Mouse (Mus musculus) heart, postnatal 14 days (tissue): ENCODE measurements around the gene Nlgn1. TPM values are rescaled to one million over a fixed set of nuclear protein-coding genes. Genes with fewer than 3 reads are reported as not detected.

Experiments used
- DNase-seq, 2 experiments: peaks; one replicate each; pipeline ENCODE4 v3.0.0; 2021 to 2022
- intact Hi-C: fragments of 180-260 bp; cut with DNase I; formaldehyde crosslinking; loops from one replicate; pipeline ENCODE4 v1.15.1; 2025
- total RNA-seq, 2 experiments: library from RNA; stranded (reverse); gene quantifications; 2 replicates each; pipeline ENCODE4 v1.2.3; 2021

Gene Nlgn1
- total RNA-seq, 2 experiments from 2014 or later: 0.10 to 0.12 TPM

GRCm38 (mm10) chr3:26216231-26216630 is 116.0 kb downstream of the Nlgn1 start:
- no peak for DNase-seq
- intact Hi-C loops: no loop called here

- intact Hi-C loops: no loop called here
- DNase-seq: no peak
Observed at GRCm38 (mm10) chr3:26202702-26203101, 129.6 kb downstream of the Nlgn1 start.

GRCm38 (mm10) chr3:26201410-26201809 is 130.8 kb downstream of the Nlgn1 start:
- DNase-seq: no peak
- intact Hi-C loops: no loop called here

- no peak for DNase-seq
- intact Hi-C loops: no loop called here
Observed at GRCm38 (mm10) chr3:26194970-26195369, 137.3 kb downstream of the Nlgn1 start.

- no peak for DNase-seq
- intact Hi-C loops: no loop called here
Observed at GRCm38 (mm10) chr3:26181013-26181412, 151.2 kb downstream of the Nlgn1 start.

GRCm38 (mm10) chr3:26175371-26175770 is 156.9 kb downstream of the Nlgn1 start:
- DNase-seq: no peak
- intact Hi-C loops: no loop called here

- no peak for DNase-seq
- intact Hi-C loops: no loop called here
Observed at GRCm38 (mm10) chr3:26174257-26174656, 158.0 kb downstream of the Nlgn1 start.

GRCm38 (mm10) chr3:26173613-26174012 is 158.6 kb downstream of the Nlgn1 start:
- intact Hi-C loops: no loop called here

GRCm38 (mm10) chr3:26166711-26167110 is 165.5 kb downstream of the Nlgn1 start:
- intact Hi-C loops: no loop called here
- no peak for DNase-seq

More at GRCm38 (mm10) chr3:26173613-26174012, 158.6 kb downstream of the Nlgn1 start:
- no peak for DNase-seq

- DNase-seq: peak in 1 of 2 experiments; percentile 32
Observed at GRCm38 (mm10) chr3:26153782-26154181, 178.5 kb downstream of the Nlgn1 start.

GRCm38 (mm10) chr3:26153036-26153741 is 179.1 kb downstream of the Nlgn1 start:
- intact Hi-C loops: loop anchor here (10.0 kb wide), 1 partner anchor 498 kb away; no protein-coding TSS in a partner anchor
- DNase-seq: peak in 1 of 2 experiments; percentile 1

More at GRCm38 (mm10) chr3:26153782-26154181, 178.5 kb downstream of the Nlgn1 start:
- intact Hi-C loops: loop anchor here (10.0 kb wide), 1 partner anchor 499 kb away; no protein-coding TSS in a partner anchor

GRCm38 (mm10) chr3:26152510-26153035 is 179.7 kb downstream of the Nlgn1 start:
- DNase-seq: peak in 1 of 2 experiments; percentile 1
- intact Hi-C loops: loop anchor here (10.0 kb wide), 1 partner anchor 498 kb away; no protein-coding TSS in a partner anchor

GRCm38 (mm10) chr3:26151351-26152020 is 180.8 kb downstream of the Nlgn1 start:
- DNase-seq: no peak
- intact Hi-C loops: loop anchor here (10.0 kb wide), 1 partner anchor 497 kb away; no protein-coding TSS in a partner anchor

GRCm38 (mm10) chr3:26146174-26146573 is 186.1 kb downstream of the Nlgn1 start:
- intact Hi-C loops: no loop called here
- DNase-seq: no peak

GRCm38 (mm10) chr3:26145441-26145840 is 186.8 kb downstream of the Nlgn1 start:
- intact Hi-C loops: no loop called here
- no peak for DNase-seq

- intact Hi-C loops: no loop called here
- no peak for DNase-seq
Observed at GRCm38 (mm10) chr3:26141590-26141989, 190.7 kb downstream of the Nlgn1 start.

- no peak for DNase-seq
- intact Hi-C loops: no loop called here
Observed at GRCm38 (mm10) chr3:26134839-26135651, 197.2 kb downstream of the Nlgn1 start.

- DNase-seq: no peak
- intact Hi-C loops: no loop called here
Observed at GRCm38 (mm10) chr3:26130919-26131318, 201.3 kb downstream of the Nlgn1 start.

- intact Hi-C loops: no loop called here
- no peak for DNase-seq
Observed at GRCm38 (mm10) chr3:26129455-26129854, 202.8 kb downstream of the Nlgn1 start.

GRCm38 (mm10) chr3:26117071-26117470 is 215.2 kb downstream of the Nlgn1 start:
- DNase-seq: no peak
- intact Hi-C loops: no loop called here
